Mouse (Mus musculus) midbrain, embryonic 14.5 days (tissue): Measurements from ENCODE around the gene Taf8. TPM values are rescaled to one million over a fixed set of nuclear protein-coding genes. Genes with fewer than 3 reads are reported as not detected.

Experiments used
- ATAC-seq: fragments of 200-750 bp; cut with Nextera tagmentation; 2 replicates; pipeline ENCODE4 v1.8.0; 2017; ENCODE audit warnings: moderate number of reproducible peaks, moderate library complexity; ENCODE audit not compliant: low FRiP score, low TSS enrichment
- DNase-seq: peaks from one replicate; pipeline ENCODE4 v3.0.0-alpha.2; 2015
- H3K27ac ChIP-seq: fragments of 300-500 bp; sonication (generic); replicated peaks from 2 replicates; pipeline ENCODE4 v1.5.1; 2014; ENCODE audit warnings: mild to moderate bottlenecking, low read depth, low read length, moderate library complexity
- H3K27me3 ChIP-seq: fragments of 300-500 bp; sonication (generic); 2 replicates; pipeline ENCODE4 v1.6.1; 2014; ENCODE audit warnings: low read length, control low read depth, mixed read lengths; ENCODE audit not compliant: control insufficient read depth, insufficient read depth
- H3K36me3 ChIP-seq: fragments of 300-500 bp; sonication (generic); 2 replicates; pipeline ENCODE4 v1.6.1; 2014; ENCODE audit warnings: low read length, control low read depth; ENCODE audit not compliant: control insufficient read depth, insufficient read depth
- H3K4me1 ChIP-seq: fragments of 300-500 bp; sonication (generic); 2 replicates; pipeline ENCODE4 v1.6.1; 2014; ENCODE audit warnings: mild to moderate bottlenecking, antibody characterized with exemption, low read length, control low read depth; ENCODE audit not compliant: control insufficient read depth, insufficient read depth
- H3K4me2 ChIP-seq: fragments of 300-500 bp; sonication (generic); 2 replicates; pipeline ENCODE4 v1.6.1; 2014; ENCODE audit warnings: mild to moderate bottlenecking, low read length, moderate library complexity
- H3K4me3 ChIP-seq: fragments of 300-500 bp; sonication (generic); replicated peaks from 2 replicates; pipeline ENCODE4 v1.5.1; 2014; ENCODE audit warnings: low read depth, low read length
- H3K9ac ChIP-seq: fragments of 300-500 bp; sonication (generic); replicated peaks from 2 replicates; pipeline ENCODE4 v1.6.1; 2014; ENCODE audit warnings: mild to moderate bottlenecking, low read length, moderate library complexity
- H3K9me3 ChIP-seq: fragments of 300-500 bp; sonication (generic); 2 replicates; pipeline ENCODE4 v1.6.1; 2016; ENCODE audit warnings: low read length, control low read depth, mixed read lengths; ENCODE audit not compliant: control insufficient read depth
- WGBS: fragments of 180-500 bp; shearing (Covaris S2); extraction: QIAGEN DNeasy Blood & Tissue Kit; methylation state at CpG from one replicate; pipeline ENCODE4 v1.1.7; 2014; 5-methylcytosine and 5-hydroxymethylcytosine counted together
- polyA plus RNA-seq: library from polyadenylated mRNA; unstranded; fragments of >200 nt; fragmentation: Nextera tagmentation; extraction: Ambion mirVana; gene quantifications from 2 replicates; pipeline ENCODE4 v1.2.1, GENCODE M21; 2014

Taf8 gene
- polyA plus RNA-seq, 1 experiment from 2014 or later: 19.2 TPM

GRCm38 (mm10) chr17:47448523-47449372 is 53.3 kb downstream of the Taf8 start:
- no peak for DNase-seq
- Histone ChIP-seq H3K36me3 (no peaks in the 10 kb centered on the region), H3K27ac (no peak overlapping the region), H3K4me3 (no peak overlapping the region), H3K4me2 (no peak overlapping the region), H3K4me1 (no peaks in the 10 kb centered on the region), H3K27me3 (no peaks in the 10 kb centered on the region), H3K9me3 (no peaks in the 10 kb centered on the region), H3K9ac (no peak overlapping the region)
- no peak for ATAC-seq
- WGBS: 54% methylated on average over 8 of the region's 8 CpGs

GRCm38 (mm10) chr17:47446561-47446960 is 55.5 kb downstream of the Taf8 start:
- Histone ChIP-seq H3K4me2 (no peak overlapping the region), H3K4me3 (no peak overlapping the region), H3K4me1 (no peaks in the 10 kb centered on the region), H3K36me3 (no peaks in the 10 kb centered on the region), H3K27me3 (no peaks in the 10 kb centered on the region), H3K27ac (no peak overlapping the region), H3K9me3 (no peaks in the 10 kb centered on the region), H3K9ac (no peak overlapping the region)
- DNase-seq (no peak), ATAC-seq (no peak)
- 91% methylated on average over 11 of the region's 11 CpGs for WGBS

- no peak for DNase-seq
- H3K9ac ChIP-seq: no peak overlapping the region
- no peaks in the 10 kb centered on the region for H3K9me3 ChIP-seq
- no peak overlapping the region for H3K4me3 ChIP-seq
- H3K27me3 ChIP-seq: no peaks in the 10 kb centered on the region
- H3K27ac ChIP-seq: no peak overlapping the region
- no peaks in the 10 kb centered on the region for H3K36me3 ChIP-seq
- no peak overlapping the region for H3K4me2 ChIP-seq
- WGBS: 64% methylated on average over 9 of the region's 9 CpGs
- ATAC-seq: no peak
- no peaks in the 10 kb centered on the region for H3K4me1 ChIP-seq
Observed at GRCm38 (mm10) chr17:47446025-47446424, 56.1 kb downstream of the Taf8 start.

GRCm38 (mm10) chr17:47445518-47445917 is 56.6 kb downstream of the Taf8 start:
- no peak overlapping the region for H3K27ac ChIP-seq
- no peak for DNase-seq
- no peak overlapping the region for H3K4me3 ChIP-seq
- no peak overlapping the region for H3K4me2 ChIP-seq
- WGBS: 70% methylated on average over 11 of the region's 11 CpGs
- no peak for ATAC-seq
- H3K27me3 ChIP-seq: no peaks in the 10 kb centered on the region
- no peaks in the 10 kb centered on the region for H3K9me3 ChIP-seq
- H3K9ac ChIP-seq: no peak overlapping the region
- H3K36me3 ChIP-seq: no peaks in the 10 kb centered on the region
- H3K4me1 ChIP-seq: no peaks in the 10 kb centered on the region

- Histone ChIP-seq H3K36me3 (no peaks in the 10 kb centered on the region), H3K4me1 (0 out of 2 replicates have a peak, but pooled peaks cover 5% of the 10 kb centered on the region), H3K4me3 (no peak overlapping the region), H3K27ac (no peak overlapping the region), H3K4me2 (no peak overlapping the region), H3K9me3 (no peaks in the 10 kb centered on the region), H3K27me3 (no peaks in the 10 kb centered on the region), H3K9ac (no peak overlapping the region)
- DNase-seq: no peak
- 72% methylated on average over 6 of the region's 6 CpGs for WGBS
- ATAC-seq: no peak
Observed at GRCm38 (mm10) chr17:47444113-47444512, 58.0 kb downstream of the Taf8 start.

GRCm38 (mm10) chr17:47442271-47442670 is 59.8 kb downstream of the Taf8 start:
- Histone ChIP-seq H3K27ac (no peak overlapping the region), H3K27me3 (peaks cover 12% of the 10 kb centered on the region), H3K4me1 (0 out of 2 replicates have a peak, but pooled peaks cover 5% of the 10 kb centered on the region), H3K4me3 (no peak overlapping the region), H3K36me3 (no peaks in the 10 kb centered on the region), H3K4me2 (no peak overlapping the region), H3K9me3 (no peaks in the 10 kb centered on the region), H3K9ac (no peak overlapping the region)
- DNase-seq: no peak
- ATAC-seq: no peak
- WGBS: 90% methylated on average over 3 of the region's 3 CpGs

- no peak for ATAC-seq
- 0 out of 2 replicates have a peak, but pooled peaks cover 9% of the 10 kb centered on the region for H3K4me1 ChIP-seq
Observed at GRCm38 (mm10) chr17:47441296-47442051, 60.6 kb downstream of the Taf8 start.

GRCm38 (mm10) chr17:47440359-47440890 is 61.7 kb downstream of the Taf8 start:
- peaks cover 25% of the 10 kb centered on the region for H3K27me3 ChIP-seq
- no peak overlapping the region for H3K4me3 ChIP-seq
- DNase-seq (peak; percentile 62), ATAC-seq (no peak)
- H3K9me3 ChIP-seq: no peaks in the 10 kb centered on the region
- WGBS: 3% methylated on average over 9 of the region's 9 CpGs
- 0 out of 2 replicates have a peak, but pooled peaks cover 14% of the 10 kb centered on the region for H3K4me1 ChIP-seq
- no peak overlapping the region for H3K9ac ChIP-seq
- no peaks in the 10 kb centered on the region for H3K36me3 ChIP-seq
- H3K27ac ChIP-seq: peak overlapping the region; percentile 41
- no peak overlapping the region for H3K4me2 ChIP-seq

More at GRCm38 (mm10) chr17:47441296-47442051, 60.6 kb downstream of the Taf8 start:
- Histone ChIP-seq H3K27ac (no peak overlapping the region), H3K9me3 (no peaks in the 10 kb centered on the region), H3K4me3 (no peak overlapping the region), H3K36me3 (no peaks in the 10 kb centered on the region), H3K9ac (no peak overlapping the region), H3K27me3 (peaks cover 20% of the 10 kb centered on the region), H3K4me2 (no peak overlapping the region)
- no peak for DNase-seq
- 72% methylated on average over 19 of the region's 19 CpGs for WGBS
